Mouse (Mus musculus): ENCODE results near the gene Nos2.
A peak's percentile ranks its signal among the peaks of the same experiment; 100 is the strongest.

Nos2 gene

GRCm38 (mm10) chr11:78959367-78959766 lies 38.8 kb downstream of the Nos2 start:
- DNase-seq (ENCODE audit: low read depth, low spot score): no peak

GRCm38 (mm10) chr11:78959841-78960520 lies 39.4 kb downstream of the Nos2 start:
- peak; percentile 20 for DNase-seq (ENCODE audit: low read depth, low spot score)

GRCm38 (mm10) chr11:78961221-78961620 lies 40.6 kb downstream of the Nos2 start:
- DNase-seq (ENCODE audit: low read depth, low spot score): no peak

GRCm38 (mm10) chr11:78967371-78967770 lies 46.8 kb downstream of the Nos2 start:
- peak; percentile 55 for DNase-seq (ENCODE audit: low read depth, low spot score)

GRCm38 (mm10) chr11:78968121-78968520 lies 47.5 kb downstream of the Nos2 start:
- no peak for DNase-seq (ENCODE audit: low read depth, low spot score)

- DNase-seq (ENCODE audit: low read depth, low spot score): no peak
These were observed 50.5 kb downstream of the Nos2 start for GRCm38 (mm10) chr11:78971096-78971495.

- DNase-seq (ENCODE audit: low read depth, low spot score): no peak
These were observed 51.2 kb downstream of the Nos2 start for GRCm38 (mm10) chr11:78971746-78972145.

GRCm38 (mm10) chr11:78972328-78972727 lies 51.7 kb downstream of the Nos2 start:
- DNase-seq (ENCODE audit: low read depth, low spot score): no peak

GRCm38 (mm10) chr11:78972811-78973351 lies 52.3 kb downstream of the Nos2 start:
- no peak for DNase-seq (ENCODE audit: low read depth, low spot score)

GRCm38 (mm10) chr11:78973381-78974150 lies 53.0 kb downstream of the Nos2 start:
- DNase-seq (ENCODE audit: low read depth, low spot score): no peak

- no peak for DNase-seq (ENCODE audit: low read depth, low spot score)
These were observed 56.3 kb downstream of the Nos2 start for GRCm38 (mm10) chr11:78976731-78977510.

GRCm38 (mm10) chr11:78978176-78979019 lies 57.8 kb downstream of the Nos2 start:
- no peak for DNase-seq (ENCODE audit: low read depth, low spot score)

- DNase-seq (ENCODE audit: low read depth, low spot score): no peak
These were observed 59.6 kb downstream of the Nos2 start for GRCm38 (mm10) chr11:78980083-78980634.

GRCm38 (mm10) chr11:78982042-78982441 lies 61.5 kb downstream of the Nos2 start:
- no peak for DNase-seq (ENCODE audit: low read depth, low spot score)

- DNase-seq (ENCODE audit: low read depth, low spot score): no peak
These were observed 62.1 kb downstream of the Nos2 start for GRCm38 (mm10) chr11:78982513-78983291.

- no peak for DNase-seq (ENCODE audit: low read depth, low spot score)
These were observed 63.0 kb downstream of the Nos2 start for GRCm38 (mm10) chr11:78983539-78983938.

- DNase-seq (ENCODE audit: low read depth, low spot score): peak; percentile 27
These were observed 64.0 kb downstream of the Nos2 start, which contains the start of gene Lgals9 for GRCm38 (mm10) chr11:78984483-78985177. Lgals9 (minus strand) TSS chr11:78984946.

- no peak for DNase-seq (ENCODE audit: low read depth, low spot score)
These were observed 64.9 kb downstream of the Nos2 start for GRCm38 (mm10) chr11:78985505-78985904.

GRCm38 (mm10) chr11:78986311-78987002 lies 65.9 kb downstream of the Nos2 start:
- DNase-seq (ENCODE audit: low read depth, low spot score): no peak

All from A20 (cell line).